Comparison of ENCODE assay signal across 9 mouse cellular contexts in genomic region chr6:72401875-72402274, GRCm38 (mm10). TPM values are rescaled to one million over a fixed set of nuclear protein-coding genes. Genes with fewer than 3 reads are reported as not detected.
DNase-seq lines count a peak whose midpoint lies in the region; ATAC-seq and TF ChIP-seq lines count a peak whose summit lies in the region.
"Had no signal": no experiment of that assay in that cellular context is flagged by ENCODE, and none has a peak within 500 bp of the region (broad histone marks: within the 10 kb centered on the region; RNA-seq: fewer than 3 reads in every experiment).

No protein-coding gene starts in this region.

- H3K36me3 ChIP-seq in small intestine, adult 2 months (ENCODE audit: control insufficient read depth, insufficient read depth, low read length): no peaks in the 10 kb centered on the region
- H3K36me3 ChIP-seq: limb, embryonic 13.5 days had no signal

- in situ Hi-C loops in Patski (cut with MboI; ENCODE audit: low pct_unique_long_range_greater_than_20kb): no loop called here

- H3K27ac ChIP-seq in small intestine, adult 2 months (ENCODE audit: insufficient read depth, low read depth, low read length): no peak overlapping the region
- H3K27ac ChIP-seq: limb, embryonic 13.5 days had no signal

- peak; percentile 56 for DNase-seq in cerebellum, adult 11 months
- DNase-seq in Patski (ENCODE audit: low read depth, low spot score): no peak
- peak; percentile 83 to 85 for DNase-seq in cerebellum, postnatal 14 days
- peak; percentile 39 to 69 for DNase-seq in gastrocnemius, postnatal 4 days (ENCODE audit: low spot score in 2 of 2)
- DNase-seq in layer of hippocampus, adult 9-11 months: peak; percentile 59
- peak; percentile 95 for DNase-seq in lung, postnatal 36 days

- H3K27me3 ChIP-seq in Patski: no peaks in the 10 kb centered on the region
- no peaks in the 10 kb centered on the region for H3K27me3 ChIP-seq in small intestine, adult 2 months (ENCODE audit: control insufficient read depth, insufficient read depth, low read length)
- H3K27me3 ChIP-seq: limb, embryonic 13.5 days had no signal

- TF ChIP-seq POLR2A in small intestine, adult 2 months (IDR thresholded peaks at IDR 0.05; ENCODE audit: low read depth, low read length): no peak

- peak; percentile 94 for TF ChIP-seq CTCF in Patski (IDR thresholded peaks at IDR 0.05)
- TF ChIP-seq CTCF in small intestine, adult 2 months (IDR thresholded peaks at IDR 0.05; ENCODE audit: extremely low read depth, insufficient read length, insufficient replicate concordance, low read depth, low read length): peak; percentile 88; the same call in 1 of the 2 replicates

- CTCF ChIA-PET in Patski (lab: Charles Lee): interaction anchor here (0.7 to 1.9 kb wide), 5 partner anchors 9 to 81 kb away, joined by 3 to 11 read pairs (median 4); partner anchors contain the start of gene Vamp8

- ATAC-seq in cerebellum, adult (ENCODE audit: insufficient number of reproducible peaks, low FRiP score, low TSS enrichment): no peak
- no peak for ATAC-seq in Patski

- POLR2A ChIA-PET in Patski (lab: Charles Lee): no interaction called here

- H3K4me3 ChIP-seq in small intestine, adult 2 months (ENCODE audit: low read depth, low read length): no peak overlapping the region
- H3K4me3 ChIP-seq: limb, embryonic 13.5 days had no signal

- WGBS in small intestine, adult 2 months: 9% methylated on average over 7 of the region's 7 CpGs

- H3K4me1 ChIP-seq in small intestine, adult 2 months (ENCODE audit: control insufficient read depth, insufficient read depth, insufficient read length, low read length): no peaks in the 10 kb centered on the region
- H3K4me1 ChIP-seq: limb, embryonic 13.5 days had no signal

RNA-seq across cellular contexts. Expression of gene Vamp8, which starts 11.4 kb away (rescaled TPM):
- polyA plus RNA-seq in Patski (2021): 189 TPM
- 10 to 100 TPM; 72.0 to 72.9 TPM for total RNA-seq in gastrocnemius, postnatal 4 days (2021)
- 124 and 243 TPM in 2 replicates for polyA plus RNA-seq in small intestine, adult 2 months (2012; rRNA removed)

RNA-seq across cellular contexts. Expression of gene Ggcx, which starts 12.2 kb away (rescaled TPM):
- 36.3 TPM for polyA plus RNA-seq in Patski (2021)
- total RNA-seq in gastrocnemius, postnatal 4 days (2021): 10 to 100 TPM; 24.6 to 27.6 TPM
- polyA plus RNA-seq in small intestine, adult 2 months (2012; rRNA removed): 5.6 and 6.1 TPM in 2 replicates

RNA-seq across cellular contexts. Expression of gene Vamp5, which starts 21.6 kb away (rescaled TPM):
- polyA plus RNA-seq in Patski (2021): 33.2 TPM
- 10 to 100 TPM; 17.5 to 21.9 TPM for total RNA-seq in gastrocnemius, postnatal 4 days (2021)
- 14.8 and 19.8 TPM in 2 replicates for polyA plus RNA-seq in small intestine, adult 2 months (2012; rRNA removed)

RNA-seq across cellular contexts. Expression of gene Rnf181, which starts 35.1 kb away (rescaled TPM):
- polyA plus RNA-seq in Patski (2021): 98.4 TPM
- total RNA-seq in gastrocnemius, postnatal 4 days (2021): 10 to 100 TPM; 36.8 to 41.5 TPM
- polyA plus RNA-seq in small intestine, adult 2 months (2012; rRNA removed): 59.5 and 97.6 TPM in 2 replicates

RNA-seq across cellular contexts. Expression of gene Mat2a, which starts 37.5 kb away (rescaled TPM):
- 181 TPM for polyA plus RNA-seq in Patski (2021)
- total RNA-seq in gastrocnemius, postnatal 4 days (2021): 100 to 1,000 TPM; 220 to 262 TPM
- 19.5 and 20.1 TPM in 2 replicates for polyA plus RNA-seq in small intestine, adult 2 months (2012; rRNA removed)
